Mouse (Mus musculus) E14TG2a.4 (cell line): Measurements from ENCODE around the gene Ankrd13a.

Source experiments
- CTCF ChIP-seq: conservative IDR thresholded peaks from 2 replicates; pipeline ENCODE4 v1.5.1; 2014; ENCODE audit warnings: low read length
- POU5F1 ChIP-seq: IDR thresholded peaks from 2 replicates; pipeline ENCODE4 v1.6.1; 2014; ENCODE audit warnings: low read length, borderline replicate concordance

DNA sequence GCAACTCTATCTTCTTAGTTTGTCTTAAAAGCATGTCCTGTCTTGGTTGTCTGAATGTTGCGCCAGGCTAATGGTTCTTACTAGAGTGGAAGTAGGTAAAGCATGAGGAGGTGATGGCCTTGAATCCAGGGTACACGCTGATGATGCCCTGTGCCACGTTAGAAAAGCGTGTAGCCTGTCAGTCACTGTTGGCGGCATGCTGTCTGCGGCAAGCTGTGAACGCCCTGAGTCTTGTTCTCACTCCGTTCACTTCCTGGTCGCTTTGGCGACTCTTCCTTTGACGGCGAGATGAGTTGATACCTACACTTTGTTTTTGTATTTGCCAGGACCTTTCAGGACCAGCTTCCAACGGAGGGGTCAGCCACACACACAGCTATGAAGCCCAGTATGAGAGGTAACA is 28.8 kb downstream of the Ankrd13a start:
- no peak for TF ChIP-seq CTCF
- no peak for TF ChIP-seq POU5F1
